Comparison of ENCODE assay signal across 7 mouse cellular contexts in the genomic region with DNA sequence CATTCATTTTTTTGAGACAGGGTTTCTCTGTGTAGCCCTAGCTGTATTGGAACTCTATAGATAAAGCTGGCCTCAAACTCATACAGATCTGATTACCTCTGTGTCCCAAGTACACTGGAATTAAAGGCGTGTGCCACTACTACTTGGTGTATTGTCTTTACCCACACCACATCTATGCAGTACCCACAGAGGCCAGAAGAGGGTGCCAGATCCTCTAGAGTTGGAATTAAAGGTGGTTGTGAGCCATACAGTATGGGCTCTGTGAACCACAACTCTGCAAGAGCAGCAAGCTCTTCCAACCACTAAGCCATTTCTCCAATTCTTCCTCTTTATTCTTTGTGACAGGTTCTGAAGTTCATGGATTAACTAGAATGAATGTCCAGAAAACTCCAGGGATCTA. TPM values are rescaled to one million over a fixed set of nuclear protein-coding genes. Genes with fewer than 3 reads are reported as not detected.
DNase-seq lines count a peak whose midpoint lies in the region; ATAC-seq and TF ChIP-seq lines count a peak whose summit lies in the region.

No protein-coding gene starts in this region.

- no peak overlapping the region for H3K4me3 ChIP-seq in kidney, embryonic 14.5 days (ENCODE audit: low read length)
- H3K4me3 ChIP-seq in E14TG2a.4 (replicated peaks; ENCODE audit: low read length) = no peak overlapping the region
- no peak overlapping the region for H3K4me3 ChIP-seq in embryonic facial prominence, embryonic 11.5 days (ENCODE audit: low read depth, low read length)

- H3K27me3 ChIP-seq in kidney, embryonic 14.5 days (ENCODE audit: control insufficient read depth, insufficient read depth, low read length) = no peaks in the 10 kb centered on the region
- H3K27me3 ChIP-seq in E14TG2a.4 (ENCODE audit: insufficient read depth, low read length) = no peaks in the 10 kb centered on the region
- H3K27me3 ChIP-seq in embryonic facial prominence, embryonic 11.5 days (ENCODE audit: control insufficient read depth, insufficient read depth, low read length) = no peaks in the 10 kb centered on the region

- peak; percentile 58 for TF ChIP-seq CTCF in E14TG2a.4 (conservative IDR thresholded peaks at IDR 0.05; ENCODE audit: low read length)

- 50% methylated on average over 1 of the region's 1 CpGs for WGBS in kidney, embryonic 14.5 days
- 60% methylated on average over 1 of the region's 1 CpGs for WGBS in embryonic facial prominence, embryonic 11.5 days

- no peak overlapping the region for H3K9ac ChIP-seq in kidney, embryonic 14.5 days (ENCODE audit: low read depth, low read length)
- H3K9ac ChIP-seq in embryonic facial prominence, embryonic 11.5 days (replicated peaks; ENCODE audit: low read length) = no peak overlapping the region

- H3K9me3 ChIP-seq in kidney, embryonic 14.5 days (ENCODE audit: control insufficient read depth, low read length) = no peaks in the 10 kb centered on the region
- no peaks in the 10 kb centered on the region for H3K9me3 ChIP-seq in E14TG2a.4 (ENCODE audit: low read length)
- H3K9me3 ChIP-seq in embryonic facial prominence, embryonic 11.5 days (replicated peaks; ENCODE audit: control insufficient read depth, low read length) = no peaks in the 10 kb centered on the region

- H3K4me2 ChIP-seq in kidney, embryonic 14.5 days (replicated peaks; ENCODE audit: low read depth, low read length) = no peak overlapping the region
- no peak overlapping the region for H3K4me2 ChIP-seq in embryonic facial prominence, embryonic 11.5 days (ENCODE audit: low read depth, low read length)

- no peak overlapping the region for H3K27ac ChIP-seq in kidney, embryonic 14.5 days (ENCODE audit: low read depth, low read length)
- H3K27ac ChIP-seq in embryonic facial prominence, embryonic 11.5 days (replicated peaks; ENCODE audit: low read depth, low read length) = no peak overlapping the region

- no peaks in the 10 kb centered on the region for H3K4me1 ChIP-seq in kidney, embryonic 14.5 days (ENCODE audit: control insufficient read depth, insufficient read depth, low read length)
- H3K4me1 ChIP-seq in E14TG2a.4 (replicated peaks; ENCODE audit: low read depth, low read length) = no peaks in the 10 kb centered on the region
- no peaks in the 10 kb centered on the region for H3K4me1 ChIP-seq in embryonic facial prominence, embryonic 11.5 days (ENCODE audit: control insufficient read depth, insufficient read depth, low read length)

- intact Hi-C loops in left cerebral cortex, postnatal 36 days (cut with DNase I) = no loop called here

- peak; percentile 13 to 30 for DNase-seq in kidney, adult 8-10 months
- peak; percentile 37 for DNase-seq in NIH3T3 (ENCODE audit: low read depth)
- DNase-seq in embryonic facial prominence, embryonic 11.5 days (ENCODE audit: low spot score) = peak; percentile 44
- no peak for DNase-seq in left cerebral cortex, postnatal 36 days (ENCODE audit: low spot score in 2 of 2)

- ATAC-seq in kidney, embryonic 14.5 days (ENCODE audit: low FRiP score, low TSS enrichment) = no peak
- ATAC-seq in embryonic facial prominence, embryonic 11.5 days (replicated peaks; ENCODE audit: insufficient number of reproducible peaks, low FRiP score, low TSS enrichment, low read depth) = no peak
- ATAC-seq in megakaryocyte-erythroid progenitor cell, adult 5-6 weeks (replicated peaks; ENCODE audit: low FRiP score, low TSS enrichment, poor library complexity, severe bottlenecking) = peak; percentile 85

- no peaks in the 10 kb centered on the region for H3K36me3 ChIP-seq in kidney, embryonic 14.5 days (ENCODE audit: control insufficient read depth, insufficient read depth, low read length)
- H3K36me3 ChIP-seq in E14TG2a.4 (ENCODE audit: insufficient read depth, low read length) = no peaks in the 10 kb centered on the region
- no peaks in the 10 kb centered on the region for H3K36me3 ChIP-seq in embryonic facial prominence, embryonic 11.5 days (replicated peaks; ENCODE audit: control insufficient read depth, insufficient read depth, low read depth, low read length)

RNA-seq across cellular contexts. Expression of gene Tceal5, which starts 6.8 kb away (rescaled TPM):
- 0.41 and 1.5 TPM in 2 replicates for polyA plus RNA-seq in kidney, embryonic 14.5 days (2014; fragmentation: Nextera tagmentation; extraction: Ambion mirVana)
- 2.4 and 3.1 TPM in 2 replicates for polyA plus RNA-seq in embryonic facial prominence, embryonic 11.5 days (2014; fragmentation: Nextera tagmentation; extraction: Ambion mirVana)
- total RNA-seq in megakaryocyte-erythroid progenitor cell, adult 5-6 weeks (2014; fragmentation: Nextera tagmentation) = not detected in 2 replicates
- total RNA-seq in megakaryocyte-erythroid progenitor cell, adult 5-6 weeks (2017) = 0.19 TPM in 1 of 2 replicates, not detected in the other
- 100 to 1,000 TPM; 109 to 156 TPM for total RNA-seq in left cerebral cortex, postnatal 36 days (2021)

RNA-seq across cellular contexts. Expression of gene Tceal7, which starts 17.7 kb away (rescaled TPM):
- polyA plus RNA-seq in kidney, embryonic 14.5 days (2014; fragmentation: Nextera tagmentation; extraction: Ambion mirVana) = 0.23 and 0.34 TPM in 2 replicates
- polyA plus RNA-seq in embryonic facial prominence, embryonic 11.5 days (2014; fragmentation: Nextera tagmentation; extraction: Ambion mirVana) = 1.9 and 2.6 TPM in 2 replicates
- not detected in 2 replicates for total RNA-seq in megakaryocyte-erythroid progenitor cell, adult 5-6 weeks (2014; fragmentation: Nextera tagmentation)
- total RNA-seq in megakaryocyte-erythroid progenitor cell, adult 5-6 weeks (2017) = not detected in 2 replicates
- 1 to 10 TPM; 2.3 to 3.2 TPM for total RNA-seq in left cerebral cortex, postnatal 36 days (2021)

RNA-seq across cellular contexts. Expression of gene Bex1, which starts 18.4 kb away (rescaled TPM):
- polyA plus RNA-seq in kidney, embryonic 14.5 days (2014; fragmentation: Nextera tagmentation; extraction: Ambion mirVana) = 70.5 and 71.0 TPM in 2 replicates
- 90.5 and 96.0 TPM in 2 replicates for polyA plus RNA-seq in embryonic facial prominence, embryonic 11.5 days (2014; fragmentation: Nextera tagmentation; extraction: Ambion mirVana)
- total RNA-seq in megakaryocyte-erythroid progenitor cell, adult 5-6 weeks (2014; fragmentation: Nextera tagmentation) = not detected in 2 replicates
- 7.1 TPM in 1 of 2 replicates, not detected in the other for total RNA-seq in megakaryocyte-erythroid progenitor cell, adult 5-6 weeks (2017)
- 10 to 100 TPM; 83.6 to 87.9 TPM for total RNA-seq in left cerebral cortex, postnatal 36 days (2021)

RNA-seq across cellular contexts. Expression of gene Tceal8, which starts 24.7 kb away (rescaled TPM):
- 170 and 245 TPM in 2 replicates for polyA plus RNA-seq in kidney, embryonic 14.5 days (2014; fragmentation: Nextera tagmentation; extraction: Ambion mirVana)
- 268 and 299 TPM in 2 replicates for polyA plus RNA-seq in embryonic facial prominence, embryonic 11.5 days (2014; fragmentation: Nextera tagmentation; extraction: Ambion mirVana)
- total RNA-seq in megakaryocyte-erythroid progenitor cell, adult 5-6 weeks (2014; fragmentation: Nextera tagmentation) = 36.9 and 37.6 TPM in 2 replicates
- 75.5 and 112 TPM in 2 replicates for total RNA-seq in megakaryocyte-erythroid progenitor cell, adult 5-6 weeks (2017)
- 10 to 100 TPM; 32.9 to 40.4 TPM for total RNA-seq in left cerebral cortex, postnatal 36 days (2021)

RNA-seq across cellular contexts. Expression of gene Tceal9, which starts 48.0 kb away (rescaled TPM):
- 510 and 726 TPM in 2 replicates for polyA plus RNA-seq in kidney, embryonic 14.5 days (2014; fragmentation: Nextera tagmentation; extraction: Ambion mirVana)
- polyA plus RNA-seq in embryonic facial prominence, embryonic 11.5 days (2014; fragmentation: Nextera tagmentation; extraction: Ambion mirVana) = 678 and 760 TPM in 2 replicates
- 86.2 and 117 TPM in 2 replicates for total RNA-seq in megakaryocyte-erythroid progenitor cell, adult 5-6 weeks (2014; fragmentation: Nextera tagmentation)
- 259 and 379 TPM in 2 replicates for total RNA-seq in megakaryocyte-erythroid progenitor cell, adult 5-6 weeks (2017)
- total RNA-seq in left cerebral cortex, postnatal 36 days (2021) = 100 to 1,000 TPM; 112 to 117 TPM

Comparison
In these comparisons a context has a peak if more than half of its experiments do, and no peak if none do; other contexts are left out.
1. DNase-seq: peak in kidney, adult 8-10 months (2 of 2), NIH3T3 (single experiment) and embryonic facial prominence, embryonic 11.5 days (single experiment); none in left cerebral cortex, postnatal 36 days (0 of 2).
2. RNA of gene Tceal5, which starts 6.8 kb away (total RNA-seq): 109 to 156 TPM in left cerebral cortex, postnatal 36 days; 0.19 TPM in megakaryocyte-erythroid progenitor cell, adult 5-6 weeks; every median in the first group is over 10 times any median in the second.
3. RNA of gene Bex1, which starts 18.4 kb away (total RNA-seq): 83.6 to 87.9 TPM in left cerebral cortex, postnatal 36 days; 7.1 TPM in megakaryocyte-erythroid progenitor cell, adult 5-6 weeks; every median in the first group is over 10 times any median in the second.